Mouse (Mus musculus): ENCODE measurements around the gene Gmppb.

DNA sequence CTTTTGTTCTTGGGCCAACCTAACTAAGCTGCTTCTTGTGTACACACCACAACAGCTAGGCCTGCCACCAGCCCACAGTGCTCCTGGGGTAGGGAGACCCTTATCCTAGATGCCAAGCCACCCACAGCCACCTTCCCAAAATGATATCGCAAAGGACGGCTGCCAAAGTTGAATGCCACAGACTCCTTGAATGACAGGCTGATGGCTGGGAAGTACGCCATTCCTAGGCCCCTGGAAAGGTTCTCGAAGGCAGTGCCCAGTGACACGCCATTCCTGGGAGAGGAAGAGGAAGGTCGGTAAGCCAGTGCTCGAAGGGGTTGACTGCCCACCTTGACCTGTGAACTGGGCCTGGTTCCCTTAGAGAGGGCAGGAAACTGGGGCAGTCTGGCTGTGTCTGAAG is 20.5 kb downstream of the Gmppb start:
- TF ChIP-seq EP300 (IDR thresholded peaks at IDR 0.05; ENCODE audit: low read depth) (no peak), CTCF (IDR thresholded peaks at IDR 0.05; ENCODE audit: low read depth) (no peak)

Measured in liver, postnatal 0 days (tissue).